Mouse (Mus musculus) right cerebral cortex, postnatal 4 days (tissue): ENCODE data around the gene Ctc1.
"Not testable (repeated sequence)": the region's sequence is repeated elsewhere in the genome, so short reads cannot be mapped to it uniquely, and the experiment has no call there.

Experiments
- DNase-seq: peaks from one replicate; pipeline ENCODE4 v3.0.0-alpha.2; 2022

Ctc1 gene

DNA sequence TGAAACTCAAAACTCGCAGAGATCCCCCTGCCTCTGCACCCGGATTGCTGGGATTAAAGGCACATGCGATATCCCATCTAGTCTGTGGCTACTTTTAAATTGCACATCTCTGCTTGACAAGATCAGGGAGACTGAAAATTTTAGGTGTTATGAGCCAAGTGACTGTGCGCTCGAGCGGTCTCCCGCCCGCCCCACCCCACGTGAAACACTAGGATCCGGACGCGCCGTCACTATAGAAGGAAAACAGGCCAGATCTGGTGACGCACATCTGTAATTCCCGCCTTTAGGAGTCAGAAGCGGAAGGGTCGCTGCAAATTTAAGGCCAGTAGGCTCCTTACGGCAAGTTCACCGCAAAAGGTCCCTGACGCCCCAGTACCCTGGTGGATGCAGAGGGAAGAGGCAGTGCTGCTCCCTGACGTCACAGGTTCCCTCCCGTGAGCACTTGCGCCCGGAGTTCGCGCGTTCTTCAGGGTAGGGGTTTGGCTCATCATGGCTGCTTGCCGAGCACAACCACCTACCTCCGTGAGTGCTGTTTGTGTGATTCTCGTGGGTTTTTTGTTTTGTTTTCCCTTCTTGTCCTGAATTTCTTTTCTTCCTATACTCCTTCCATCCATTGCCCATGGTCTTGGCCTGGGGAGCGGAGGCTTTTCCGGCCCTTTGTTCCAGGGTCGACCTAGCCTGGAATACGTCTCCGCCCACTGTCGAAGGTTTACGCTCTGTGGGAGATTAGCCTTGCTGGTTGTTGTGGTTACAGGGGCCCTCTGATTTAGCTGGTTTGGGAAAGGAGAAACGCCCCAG is at the start of gene Ctc1:
TSS of gene Ctc1 (plus strand) at position 268 of the 798 bp plus-strand sequence.
- peak; percentile 87 for DNase-seq

DNA sequence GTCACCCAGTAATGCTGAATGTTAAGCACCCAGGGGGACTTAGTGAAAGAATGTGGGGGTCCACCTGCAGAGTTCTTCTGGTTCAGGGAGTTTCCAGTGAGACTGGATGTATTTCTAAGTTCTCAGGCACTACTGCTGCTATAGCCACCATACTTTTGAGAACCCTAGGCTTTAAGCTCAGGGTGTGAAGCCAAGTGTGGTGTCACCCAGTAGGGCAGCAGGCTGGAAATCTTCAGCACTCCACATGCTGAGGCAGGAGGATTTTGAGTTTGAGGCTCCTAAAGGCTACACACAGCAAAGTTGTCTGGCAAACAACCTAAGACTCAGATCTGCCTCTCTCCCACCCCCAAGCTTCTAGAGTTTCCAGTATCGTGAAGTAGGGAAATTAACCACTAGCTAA is 49.2 kb upstream of the Ctc1 start:
- DNase-seq = no peak

GRCm38 (mm10) chr11:68967337-68968282 is 48.1 kb upstream of the Ctc1 start, which contains the start of gene Slc25a35:
Gene Slc25a35 (plus strand): TSS chr11:68968131.
- peak; percentile 83 for DNase-seq

DNA sequence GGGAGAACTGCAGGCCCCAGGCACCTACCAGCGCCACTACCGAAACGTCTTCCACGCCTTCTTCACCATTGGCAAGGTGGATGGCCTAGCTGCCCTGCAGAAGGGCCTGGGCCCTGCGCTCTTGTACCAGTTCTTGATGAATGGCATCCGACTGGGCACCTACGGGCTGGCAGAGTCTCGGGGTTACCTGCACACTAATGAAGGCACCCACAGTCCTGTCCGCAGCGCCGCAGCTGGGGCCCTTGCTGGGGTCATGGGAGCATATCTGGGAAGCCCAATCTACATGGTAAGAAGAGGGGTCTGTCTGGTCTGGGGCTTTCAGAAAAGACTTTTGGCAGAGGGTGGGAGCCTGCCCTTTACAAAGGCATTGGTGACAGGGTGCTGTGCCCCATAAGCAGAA is 47.0 kb upstream of the Ctc1 start:
- no peak for DNase-seq

- no peak for DNase-seq
Observed at GRCm38 (mm10) chr11:68970232-68970631, 45.5 kb upstream of the Ctc1 start.

GRCm38 (mm10) chr11:68973250-68974058 is 42.3 kb upstream of the Ctc1 start:
- DNase-seq = peak; percentile 77

GRCm38 (mm10) chr11:68974059-68974450 is 41.7 kb upstream of the Ctc1 start:
- no peak for DNase-seq

DNA sequence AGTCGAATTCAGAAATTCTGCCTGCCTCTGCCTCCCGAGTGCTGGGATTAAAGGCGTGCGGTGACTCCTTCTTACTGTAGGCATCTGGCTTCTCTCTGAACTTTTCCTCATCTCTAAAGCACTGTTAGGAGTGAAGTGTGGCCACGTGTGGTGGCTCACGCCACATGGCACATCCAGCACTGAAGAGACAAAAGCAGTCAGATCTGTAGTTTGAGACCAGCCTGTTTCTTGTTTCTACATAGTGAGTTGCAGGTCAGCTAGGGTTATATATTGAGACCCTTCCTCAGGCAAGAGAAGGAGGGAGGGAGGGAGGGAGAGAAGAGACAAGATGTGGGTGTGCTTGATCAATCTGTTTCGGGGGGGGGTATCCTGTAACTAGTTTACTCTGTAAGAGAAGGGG is 40.6 kb upstream of the Ctc1 start, which contains the start of gene Rangrf:
TSS of gene Rangrf (minus strand) at position 101 of the 400 bp plus-strand sequence.
- no peak for DNase-seq

DNA sequence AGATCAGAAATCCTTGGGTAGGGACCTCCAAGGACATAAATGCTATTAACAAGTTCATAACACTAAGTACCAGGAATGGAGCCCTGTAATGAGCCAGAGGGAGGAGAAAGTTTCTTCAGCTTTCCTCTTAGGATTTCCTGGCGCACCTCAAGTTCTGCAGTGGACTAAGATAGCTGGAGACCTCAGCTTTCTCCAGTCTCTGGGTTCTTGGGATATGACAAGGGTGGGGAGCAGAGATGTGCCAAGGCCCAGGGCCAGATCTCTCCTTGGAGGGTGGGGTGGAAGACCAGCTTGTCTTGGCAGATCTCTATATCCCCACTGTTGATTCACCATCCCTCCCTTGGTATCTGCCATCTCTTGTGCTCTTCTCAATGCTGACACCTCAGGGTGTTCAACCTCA is 40.1 kb upstream of the Ctc1 start:
- DNase-seq = no peak

- no peak for DNase-seq
Observed at GRCm38 (mm10) chr11:68979320-68979733, 36.4 kb upstream of the Ctc1 start.

DNA sequence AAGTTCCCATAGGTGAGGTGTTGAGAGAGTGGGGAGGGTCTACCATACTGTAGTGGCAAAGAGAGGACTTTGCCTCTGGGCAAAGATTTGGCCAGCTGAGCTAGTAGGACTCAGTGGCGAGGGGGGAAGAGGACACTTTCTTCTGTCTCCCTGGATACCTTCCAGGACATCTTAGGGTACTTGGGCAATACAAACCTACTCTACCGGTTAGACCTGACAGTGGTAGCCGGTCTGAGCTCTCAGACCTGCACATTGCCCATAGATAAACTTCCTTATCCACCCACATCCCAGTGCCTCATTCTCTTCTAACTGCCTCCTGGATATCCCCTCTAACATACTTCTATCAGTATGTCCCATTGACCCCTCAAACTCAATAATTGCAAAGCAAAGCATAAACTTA is 34.8 kb upstream of the Ctc1 start:
- DNase-seq = no peak

DNA sequence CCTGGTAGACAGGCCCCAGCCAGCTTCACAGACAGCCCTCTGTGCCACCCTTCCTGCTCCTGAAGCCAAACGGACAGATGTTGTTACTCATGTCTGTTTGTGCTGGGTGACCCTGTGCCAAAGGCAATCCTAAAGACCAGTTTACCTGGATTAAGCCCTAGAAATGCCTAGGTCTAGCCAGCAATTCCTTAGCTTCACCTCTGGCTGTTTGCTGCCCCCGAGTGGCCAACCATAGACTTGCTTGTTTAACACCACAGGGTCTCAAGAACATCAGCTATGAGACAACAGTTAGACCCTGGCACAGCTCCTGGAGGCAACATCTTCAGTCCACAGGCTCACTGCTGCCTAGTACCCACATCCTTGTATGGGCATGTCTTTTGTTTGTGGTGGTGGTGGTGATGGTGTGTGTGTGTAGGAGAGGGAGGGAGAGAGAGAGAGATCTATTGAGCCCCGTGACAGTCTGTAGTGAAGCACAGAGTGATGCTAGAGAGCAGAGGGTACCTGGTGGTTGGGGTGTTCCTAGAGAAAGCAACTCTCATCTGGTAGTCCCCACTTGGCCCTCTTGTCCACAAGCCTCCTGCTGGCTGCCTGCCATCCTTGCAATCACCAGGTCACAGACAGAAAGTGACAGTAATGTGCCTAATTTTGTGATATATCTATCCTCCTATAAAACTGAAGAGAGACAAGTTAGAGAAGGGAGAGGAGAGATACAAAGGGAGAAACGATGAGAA is 32.9 kb upstream of the Ctc1 start:
- peak; percentile 80 for DNase-seq

GRCm38 (mm10) chr11:68987365-68987882 is 28.3 kb upstream of the Ctc1 start:
- no peak for DNase-seq

DNA sequence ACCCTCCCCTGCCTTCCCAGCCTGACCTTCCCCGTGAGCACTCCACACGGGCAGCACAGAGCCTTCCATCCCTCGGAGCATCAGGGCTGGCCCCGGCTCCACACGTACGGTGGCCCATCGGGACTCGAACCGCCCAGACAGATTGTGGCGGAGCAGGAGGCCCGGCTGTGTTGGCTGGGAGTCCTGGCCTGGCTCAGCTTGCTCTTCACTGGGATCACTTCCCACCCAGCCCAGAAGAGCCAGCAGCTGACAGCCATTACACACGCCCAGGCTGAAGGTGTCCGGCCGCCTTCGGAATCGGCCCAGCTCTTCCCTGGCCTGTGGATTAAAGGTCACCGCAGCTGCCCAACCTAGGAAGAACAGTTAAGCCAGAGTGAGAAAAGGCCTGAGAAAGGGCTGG is 27.4 kb upstream of the Ctc1 start:
- no peak for DNase-seq

DNA sequence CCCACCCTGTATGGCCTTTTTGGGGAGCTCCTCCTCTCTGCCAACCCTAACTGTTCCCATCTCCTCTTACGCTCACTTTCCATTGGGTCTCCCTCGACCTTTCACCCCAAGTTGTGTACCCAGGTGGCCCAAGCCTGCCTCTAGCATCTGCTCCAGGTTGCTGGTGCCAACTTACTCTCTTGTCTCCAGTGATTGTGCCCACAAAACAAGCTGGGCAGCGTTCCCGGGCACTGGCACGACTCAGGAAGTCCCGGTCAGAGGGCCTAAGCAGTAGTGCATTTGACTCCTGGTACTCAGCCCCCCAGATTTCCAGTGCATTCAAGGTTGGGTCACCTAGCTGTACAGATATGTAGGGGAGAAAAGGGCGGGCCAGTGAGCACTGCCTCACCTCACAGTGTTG is 22.6 kb upstream of the Ctc1 start:
- DNase-seq = no peak

DNA sequence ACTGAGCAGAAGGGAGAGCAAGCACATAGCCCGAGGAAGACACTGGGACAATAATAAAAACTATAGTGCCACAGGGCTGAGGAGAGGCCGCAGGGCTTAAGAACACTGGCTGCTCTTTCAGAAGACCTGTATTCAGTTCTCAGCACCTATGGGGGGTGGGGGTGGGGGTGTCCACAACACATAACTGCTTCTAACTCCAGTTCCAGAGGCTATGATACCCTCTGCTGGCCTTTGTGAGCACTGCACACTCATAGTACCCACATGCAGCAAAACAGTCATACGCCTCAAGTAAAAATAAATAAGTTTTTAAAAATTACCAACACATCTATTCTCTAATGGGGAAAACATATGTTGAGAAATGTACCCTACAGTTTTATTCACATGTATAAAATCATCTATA is 21.3 kb upstream of the Ctc1 start:
- no peak for DNase-seq

DNA sequence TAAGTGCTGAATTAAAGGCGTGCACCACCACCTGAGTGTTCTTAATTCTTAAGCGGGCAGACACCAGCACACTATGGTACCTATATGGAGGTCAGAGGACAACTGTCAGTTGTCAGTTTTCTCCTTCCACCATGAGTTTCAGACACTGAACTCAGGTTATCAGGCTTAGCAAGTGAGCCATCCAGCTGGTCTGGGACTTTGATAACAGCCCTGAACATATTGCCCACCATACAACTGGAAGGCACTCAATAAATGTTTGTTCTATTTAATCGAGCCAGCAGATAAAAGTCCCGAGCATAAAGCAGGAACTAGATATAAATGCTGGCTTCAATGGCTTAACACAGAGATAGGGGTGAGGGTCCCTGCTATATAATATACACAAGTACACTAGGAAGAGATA is 18.6 kb upstream of the Ctc1 start:
- no peak for DNase-seq

GRCm38 (mm10) chr11:69002782-69003181 is 12.9 kb upstream of the Ctc1 start:
- not testable (repeated sequence) for DNase-seq

- no peak for DNase-seq
Observed at GRCm38 (mm10) chr11:69003592-69003991, 12.1 kb upstream of the Ctc1 start.

DNA sequence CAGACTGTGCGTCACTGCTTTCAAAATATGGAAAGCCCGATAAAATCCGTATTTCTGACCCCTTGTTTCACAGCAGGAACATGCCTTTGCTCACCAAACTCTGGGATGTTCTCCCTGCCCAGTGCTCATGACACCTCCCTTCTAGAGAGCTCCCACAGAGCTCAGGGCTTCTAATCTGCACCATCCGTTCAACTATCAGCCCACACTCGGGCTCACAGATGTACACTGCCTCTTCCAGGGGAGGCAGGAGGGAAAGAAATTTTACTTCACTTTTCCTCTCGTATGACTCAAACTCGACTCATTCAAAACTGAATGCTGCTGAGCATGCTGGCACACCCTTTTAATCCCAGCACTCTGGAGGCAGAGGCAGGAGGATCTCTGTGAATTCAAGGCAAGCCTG is 10.5 kb upstream of the Ctc1 start:
- DNase-seq = no peak

DNA sequence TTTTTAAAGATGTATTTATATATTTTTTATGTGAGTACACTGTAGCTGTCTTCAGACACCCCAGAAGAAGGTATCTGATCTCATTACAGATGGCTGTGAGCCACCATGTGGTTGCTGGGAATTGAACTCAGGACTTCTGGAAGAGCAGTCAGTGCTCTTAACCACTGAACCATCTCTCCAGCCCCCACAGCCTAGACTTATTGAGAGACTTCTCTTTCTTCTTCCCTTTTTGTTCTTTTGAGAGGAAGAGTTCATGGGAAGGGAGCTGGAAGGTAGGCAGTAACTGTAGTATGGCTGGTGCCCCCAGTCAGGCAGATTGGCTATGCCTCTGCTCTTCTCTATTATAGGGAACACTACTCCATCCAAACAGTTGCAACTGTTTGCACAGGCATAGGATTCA is 9.1 kb upstream of the Ctc1 start:
- DNase-seq = not testable (repeated sequence)
